Mouse (Mus musculus) CH12.LX (cell line): ENCODE results near the gene Samd11. TPM values are rescaled to one million over a fixed set of nuclear protein-coding genes. Genes with fewer than 3 reads are reported as not detected.
A peak's percentile ranks its signal among the peaks of the same experiment; 100 is the strongest.

ENCODE experiments used
- DNase-seq: peaks from one replicate; pipeline ENCODE4 v3.0.0-alpha.2; 2013; ENCODE audit errors: extremely low read depth
- H3K27ac ChIP-seq: 2 replicates; pipeline ENCODE4 v1.5.1; 2012; ENCODE audit warnings: low read depth, mild to moderate bottlenecking, control low read depth, moderate library complexity; ENCODE audit not compliant: insufficient read depth
- H3K27me3 ChIP-seq: replicated peaks from 2 replicates; pipeline ENCODE3; 2012; ENCODE audit warnings: inconsistent platforms
- H3K36me3 ChIP-seq, 2 experiments: replicated peaks in 1 of 2; 2 replicates each; pipeline versions ENCODE3 to v1.6.1; 2012; ENCODE audit warnings: inconsistent platforms in 1 of 2, low read length in 1 of 2, mild to moderate bottlenecking in 1 of 2, mixed read lengths in 1 of 2, moderate library complexity in 1 of 2; ENCODE audit not compliant: control insufficient read depth in 1 of 2, insufficient read depth in 1 of 2
- H3K4me1 ChIP-seq, 2 experiments: 2 replicates each; pipeline ENCODE4 v1.6.1; 2012; ENCODE audit warnings: inconsistent platforms in 1 of 2, moderate library complexity in 1 of 2; ENCODE audit not compliant: insufficient read depth in 2 of 2, control insufficient read depth in 1 of 2
- H3K4me2 ChIP-seq: 2 replicates; pipeline ENCODE4 v1.6.1; 2012; ENCODE audit warnings: low read depth, mild to moderate bottlenecking, control low read depth; ENCODE audit not compliant: poor library complexity, insufficient read depth, severe bottlenecking
- H3K4me3 ChIP-seq, 3 experiments: fragments of 150-350 bp in 1 of 3; sonication (generic) in 1 of 3; replicated peaks in 1 of 3; 2 replicates each; pipeline versions ENCODE3 to v1.5.1; 2011 to 2012; ENCODE audit warnings: low read depth in 2 of 3, low read length in 2 of 3, mild to moderate bottlenecking in 2 of 3, moderate library complexity in 2 of 3, control low read depth in 1 of 3, improper control_type of control experiment in 1 of 3, inconsistent platforms in 1 of 3, mixed read lengths in 1 of 3; ENCODE audit not compliant: poor library complexity in 1 of 3
- H3K79me2 ChIP-seq: replicated peaks from 2 replicates; pipeline ENCODE4 v1.6.1; 2012; ENCODE audit warnings: mild to moderate bottlenecking, moderate library complexity; ENCODE audit not compliant: control insufficient read depth, poor library complexity, insufficient read depth, severe bottlenecking; ENCODE audit errors: extremely low read depth
- H3K9ac ChIP-seq: 2 replicates; pipeline ENCODE4 v1.6.1; 2012; ENCODE audit warnings: low read depth, mild to moderate bottlenecking, control low read depth, moderate library complexity; ENCODE audit not compliant: insufficient read depth
- H3K9me3 ChIP-seq: replicated peaks from 2 replicates; pipeline ENCODE3; 2012; ENCODE audit warnings: low read length, inconsistent platforms, mixed read lengths
- CHD1 ChIP-seq: IDR thresholded peaks from 2 replicates; pipeline ENCODE4 v1.6.1; 2012; ENCODE audit warnings: low read depth, low read length, improper control_type of control experiment, inconsistent platforms
- CTCF ChIP-seq, 2 experiments: IDR thresholded peaks in 1 of 2; conservative IDR thresholded peaks in 1 of 2; 2 replicates each; pipeline ENCODE4 v1.5.1; 2011 to 2012; ENCODE audit warnings: low read depth in 2 of 2, low read length in 2 of 2, improper control_type of control experiment in 1 of 2, inconsistent platforms in 1 of 2, mild to moderate bottlenecking in 1 of 2, moderate library complexity in 1 of 2
- ELF1 ChIP-seq: IDR thresholded peaks from 2 replicates; pipeline ENCODE4 v1.6.1; 2014; ENCODE audit warnings: low read depth, mild to moderate bottlenecking, inconsistent platforms, low read length, improper control_type of control experiment
- ETS1 ChIP-seq: conservative IDR thresholded peaks from 2 replicates; pipeline ENCODE4 v1.6.1; 2012; ENCODE audit warnings: low read depth, mild to moderate bottlenecking, inconsistent platforms, low read length, improper control_type of control experiment, moderate library complexity
- GABPA ChIP-seq: IDR thresholded peaks from 2 replicates; pipeline ENCODE4 v1.6.1; 2012; ENCODE audit warnings: low read depth, low read length, improper control_type of control experiment, inconsistent platforms; ENCODE audit not compliant: insufficient replicate concordance
- HCFC1 ChIP-seq: IDR thresholded peaks from 2 replicates; pipeline ENCODE4 v1.6.1; 2012; ENCODE audit warnings: low read depth, mild to moderate bottlenecking, inconsistent platforms, low read length, improper control_type of control experiment
- IRF4 ChIP-seq: IDR thresholded peaks from 2 replicates; pipeline ENCODE4 v1.6.1; 2014; ENCODE audit warnings: low read depth, mild to moderate bottlenecking, inconsistent platforms, low read length, improper control_type of control experiment
- JUND ChIP-seq: conservative IDR thresholded peaks from 2 replicates; pipeline ENCODE4 v1.6.1; 2011; ENCODE audit warnings: low read depth, low read length, improper control_type of control experiment
- KAT2A ChIP-seq: IDR thresholded peaks from 2 replicates; pipeline ENCODE4 v1.6.1; 2012; ENCODE audit warnings: low read length, improper control_type of control experiment, inconsistent platforms; ENCODE audit not compliant: insufficient replicate concordance
- MAFK ChIP-seq: IDR thresholded peaks from 2 replicates; pipeline ENCODE4 v1.6.1; 2011; ENCODE audit warnings: low read length, improper control_type of control experiment; ENCODE audit not compliant: insufficient replicate concordance
- MAX ChIP-seq: IDR thresholded peaks from 2 replicates; pipeline ENCODE4 v1.6.1; 2011; ENCODE audit warnings: low read length, improper control_type of control experiment
- MEF2A ChIP-seq: IDR thresholded peaks from 2 replicates; pipeline ENCODE4 v1.6.1; 2014; ENCODE audit warnings: low read depth, mild to moderate bottlenecking, inconsistent platforms, low read length, improper control_type of control experiment, borderline replicate concordance
- MXI1 ChIP-seq: IDR thresholded peaks from 2 replicates; pipeline ENCODE4 v1.6.1; 2011; ENCODE audit warnings: mild to moderate bottlenecking, low read depth, low read length, improper control_type of control experiment
- MYC ChIP-seq: IDR thresholded peaks from 2 replicates; pipeline ENCODE4 v1.6.1; 2011; ENCODE audit warnings: low read depth, mild to moderate bottlenecking, improper control_type of control experiment, low read length
- NELFE ChIP-seq: IDR thresholded peaks from 2 replicates; pipeline ENCODE4 v1.6.1; 2011; ENCODE audit warnings: low read depth, low read length, improper control_type of control experiment
- NRF1 ChIP-seq: IDR thresholded peaks from 2 replicates; pipeline ENCODE4 v1.6.1; 2014; ENCODE audit warnings: low read depth, mild to moderate bottlenecking, inconsistent platforms, low read length, improper control_type of control experiment, moderate library complexity
- PAX5 ChIP-seq: IDR thresholded peaks from 2 replicates; pipeline ENCODE4 v1.6.1; 2012; ENCODE audit warnings: low read length, inconsistent platforms, mixed read lengths
- POLR2A ChIP-seq: IDR thresholded peaks from 2 replicates; pipeline ENCODE4 v1.6.1; 2011; ENCODE audit warnings: low read depth, mild to moderate bottlenecking, improper control_type of control experiment, low read length
- RAD21 ChIP-seq: IDR thresholded peaks from 2 replicates; pipeline ENCODE4 v1.6.1; 2011; ENCODE audit warnings: low read depth, mild to moderate bottlenecking, low read length, improper control_type of control experiment, moderate library complexity
- RCOR1 ChIP-seq: conservative IDR thresholded peaks from 2 replicates; pipeline ENCODE4 v1.6.1; 2012; ENCODE audit warnings: low read depth, mild to moderate bottlenecking, inconsistent platforms, low read length, improper control_type of control experiment
- SIN3A ChIP-seq: IDR thresholded peaks from 2 replicates; pipeline ENCODE4 v1.6.1; 2012; ENCODE audit warnings: low read length, improper control_type of control experiment, inconsistent platforms
- SMC3 ChIP-seq: IDR thresholded peaks from 2 replicates; pipeline ENCODE4 v1.6.1; 2011; ENCODE audit warnings: low read depth, low read length, improper control_type of control experiment
- TBP ChIP-seq: conservative IDR thresholded peaks from 2 replicates; pipeline ENCODE4 v1.6.1; 2011; ENCODE audit warnings: low read depth, low read length, improper control_type of control experiment
- UBTF ChIP-seq: IDR thresholded peaks from 2 replicates; pipeline ENCODE4 v1.6.1; 2012; ENCODE audit warnings: low read depth, mild to moderate bottlenecking, inconsistent platforms, low read length, improper control_type of control experiment, moderate library complexity
- ZC3H11A ChIP-seq: IDR thresholded peaks from 2 replicates; pipeline ENCODE4 v1.6.1; 2012; ENCODE audit warnings: low read depth, mild to moderate bottlenecking, inconsistent platforms, low read length, improper control_type of control experiment
- ZMIZ1 ChIP-seq: IDR thresholded peaks from 2 replicates; pipeline ENCODE4 v1.6.1; 2012; ENCODE audit warnings: low read depth, mild to moderate bottlenecking, inconsistent platforms, low read length, improper control_type of control experiment
- ZNF384 ChIP-seq: IDR thresholded peaks from 2 replicates; pipeline ENCODE4 v1.6.1; 2012; ENCODE audit warnings: low read depth, low read length, improper control_type of control experiment, inconsistent platforms
- dilution Hi-C: fragments of 300-500 bp; cut with MboI; formaldehyde crosslinking; loops from 2 replicates; pipeline ENCODE4 v1.14.3; 2020; ENCODE audit warnings: low sequenced_read_pairs; ENCODE audit not compliant: extremely low pct_unique_long_range_greater_than_20kb, extremely low pct_ligation_motif_present
- in situ Hi-C: fragments of 300-500 bp; cut with MboI; formaldehyde crosslinking; loops from 3 replicates; pipeline ENCODE4 v1.14.3; 2019; ENCODE audit warnings: low sequenced_read_pairs, low pct_ligation_motif_present, low pct_unique_long_range_greater_than_20kb, mixed read lengths
- polyA plus RNA-seq: library from polyadenylated mRNA; unstranded; fragments of >175 nt; gene quantifications from 2 replicates; pipeline ENCODE4 v1.2.1, GENCODE M21; 2012; ENCODE audit warnings: low read depth; ENCODE audit not compliant: insufficient read length
- total RNA-seq, 2 experiments: library from RNA; depleted of rRNA; stranded (reverse); fragments of 300-350 nt in 1 of 2; fragments of >200 nt in 1 of 2; gene quantifications; 2 replicates each; pipeline ENCODE4 v1.2.3; 2012 to 2014

Samd11 gene
- total and polyA plus RNA-seq, 3 experiments = 0.47 to 3.5 TPM; not detected in 1

DNA sequence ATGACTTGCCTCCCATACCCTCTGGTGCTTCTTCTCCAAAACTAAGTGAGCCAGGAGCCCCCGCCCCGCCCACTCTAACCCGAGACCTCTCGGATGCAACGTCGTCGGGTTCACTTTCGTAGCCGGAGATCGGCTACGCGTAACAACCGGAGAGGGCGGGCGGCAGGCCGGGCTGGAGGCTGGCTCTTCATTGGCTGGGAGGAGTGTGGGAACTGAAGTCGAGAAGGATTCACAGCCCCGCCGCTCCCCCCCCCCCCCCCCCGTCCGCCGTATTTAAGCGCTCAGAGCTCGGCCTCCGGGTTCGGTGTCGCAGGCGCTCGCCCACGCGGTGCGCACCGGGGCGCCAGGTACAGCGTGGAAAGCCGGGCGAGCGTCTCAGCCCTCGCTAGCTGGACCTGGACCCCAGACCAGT lies 52.5 kb downstream of the Samd11 start, which contains the start of gene AW011738:
Gene AW011738 (plus strand): TSS at position 304 of the 412 bp plus-strand sequence.
- Histone ChIP-seq H3K36me3 (no peaks in the 10 kb centered on the region), H3K4me2 (peak within 1 kb of the TSS; percentile 87), H3K79me2 (no peaks in the 10 kb centered on the region), H3K9me3 (no peaks in the 10 kb centered on the region), H3K27ac (no peak within 1 kb of the TSS), H3K9ac (peak within 1 kb of the TSS; percentile 41)
- DNase-seq = no peak
- peak; percentile 30; the same call in 1 of the 2 replicates for TF ChIP-seq MXI1
- no peak for TF ChIP-seq RCOR1
- no peak for TF ChIP-seq RAD21
- 0 out of 2 replicates have a peak, but pooled peaks have one; percentile 17 for TF ChIP-seq MAX
- TF ChIP-seq UBTF = 0 out of 2 replicates have a peak, but pooled peaks have one; percentile 18
- TF ChIP-seq KAT2A = no peak
- TF ChIP-seq ZMIZ1 = 0 out of 2 replicates have a peak, but pooled peaks have one; percentile 22
- no peak for TF ChIP-seq MAFK
- TF ChIP-seq JUND = no peak
- peak; percentile 54; the same call in 1 of the 2 replicates for TF ChIP-seq NELFE
- 0 out of 2 replicates have a peak, but pooled peaks have one; percentile 27 for TF ChIP-seq SIN3A
- TF ChIP-seq POLR2A = peak; percentile 62
- 0 out of 2 replicates have a peak, but pooled peaks have one; percentile 6 for TF ChIP-seq NRF1
- peak; percentile 29; the same call in 1 of the 2 replicates for TF ChIP-seq HCFC1
- TF ChIP-seq TBP = no peak
- TF ChIP-seq, all 38 proteins: peak for 9
- Histone ChIP-seq H3K4me1 (peaks cover 12 to 38% of the 10 kb centered on the region in 2 experiments), H3K27me3 (peaks cover 33% of the 10 kb centered on the region), H3K4me3 (peak within 1 kb of the TSS; percentile 36 to 65 (median 56))
- in situ Hi-C loops = no loop called here
- dilution Hi-C loops = no loop called here

DNA sequence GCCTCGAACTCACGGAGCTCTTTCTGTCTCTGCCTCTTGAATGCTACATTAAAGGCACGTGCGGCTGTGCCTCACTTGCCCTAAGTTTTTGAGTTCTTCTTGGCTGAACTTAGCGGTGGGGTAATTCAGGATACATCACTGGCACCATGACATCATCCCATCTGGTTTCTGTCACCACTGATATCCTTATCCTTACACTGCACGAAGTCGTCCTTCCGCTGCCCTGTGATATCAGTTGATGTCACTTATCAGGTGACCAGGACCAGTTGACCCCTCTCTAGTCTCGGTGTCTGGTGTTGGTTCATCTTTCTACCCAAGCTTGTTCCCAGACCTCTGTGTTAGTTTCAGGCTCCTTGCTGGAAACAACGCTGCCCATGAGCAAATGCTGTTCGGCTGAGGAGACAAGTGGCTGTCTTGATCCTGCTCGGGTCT lies 53.0 kb downstream of the Samd11 start:
- peaks cover 12 to 40% of the 10 kb centered on the region in 2 experiments for H3K4me1 ChIP-seq
- in situ Hi-C loops = no loop called here
- H3K9ac ChIP-seq = peak overlapping the region; percentile 28
- no peak for DNase-seq
- peaks cover 33% of the 10 kb centered on the region for H3K27me3 ChIP-seq
- H3K9me3 ChIP-seq = no peaks in the 10 kb centered on the region
- H3K79me2 ChIP-seq = no peaks in the 10 kb centered on the region
- dilution Hi-C loops = no loop called here
- peak overlapping the region in 2 of 3 experiments; percentile 18 to 42 for H3K4me3 ChIP-seq
- TF ChIP-seq ZMIZ1 = no peak
- TF ChIP-seq RAD21 = no peak
- TF ChIP-seq PAX5 = no peak
- no peak for TF ChIP-seq MXI1
- TF ChIP-seq SMC3 = no peak
- TF ChIP-seq ZNF384 = no peak
- TF ChIP-seq TBP = no peak
- TF ChIP-seq IRF4 = no peak
- no peak for TF ChIP-seq SIN3A
- TF ChIP-seq ELF1 = no peak
- no peak for TF ChIP-seq CTCF (conservative IDR thresholded peaks at IDR 0.05 in 1 of 2, IDR thresholded peaks at IDR 0.05 in 1 of 2; ENCODE audit: low read depth in 2 of 2, low read length in 2 of 2)
- no peak for TF ChIP-seq ETS1
- no peak for TF ChIP-seq ZC3H11A
- no peak for TF ChIP-seq MYC
- no peak for TF ChIP-seq MAX
- TF ChIP-seq GABPA = no peak
- TF ChIP-seq MEF2A = no peak
- no peak for TF ChIP-seq NRF1
- TF ChIP-seq CHD1 = no peak
- no peak overlapping the region for H3K27ac ChIP-seq
- peak overlapping the region; percentile 87 for H3K4me2 ChIP-seq
- H3K36me3 ChIP-seq = no peaks in the 10 kb centered on the region
